Mouse (Mus musculus): ENCODE data around the gene Nos1ap.

DNA sequence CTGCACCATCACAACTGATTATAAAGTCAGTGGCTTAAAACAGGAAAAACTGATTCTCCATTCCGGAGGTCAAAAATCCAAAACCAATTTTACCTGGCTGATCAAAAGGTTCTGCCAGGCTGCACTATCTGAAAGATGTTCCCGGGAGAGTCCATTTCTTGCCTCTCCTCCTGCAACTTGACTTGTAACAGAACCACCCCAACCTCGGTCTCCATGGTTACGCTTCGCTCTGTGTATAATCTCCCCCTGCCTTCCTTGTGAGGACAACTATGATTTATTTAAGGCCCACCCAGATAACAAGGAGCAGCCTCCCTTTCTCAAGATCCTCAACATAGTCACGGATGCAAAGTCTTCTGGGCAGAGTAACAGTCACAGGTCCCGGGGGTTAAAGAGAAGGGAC lies 16.5 kb downstream of the Nos1ap start:
- no peak for TF ChIP-seq TAL1 (IDR thresholded peaks at IDR 0.05; ENCODE audit: low read length)
- TF ChIP-seq GATA1 (IDR thresholded peaks at IDR 0.05; ENCODE audit: low read length), result no peak
